Mouse (Mus musculus) heart, embryonic 10.5 days (tissue): ENCODE measurements at regions not wholly inside any gene's neighbourhood (a gene's known extent, or its start where the extent isn't known, plus 50 kb on each side); places are given as distances from the start of the nearest gene placed in this dataset.

ENCODE experiments used
- DNase-seq: peaks from one replicate; pipeline ENCODE4 v3.0.0-alpha.2; 2017; ENCODE audit warnings: low spot score
- H3K27ac ChIP-seq: fragments of 300-500 bp; sonication (generic); 2 replicates; pipeline ENCODE4 v1.5.1; 2016; ENCODE audit warnings: mild to moderate bottlenecking
- H3K27me3 ChIP-seq: fragments of 300-500 bp; sonication (generic); 2 replicates; pipeline ENCODE4 v1.6.1; 2016; ENCODE audit warnings: mild to moderate bottlenecking; ENCODE audit not compliant: poor library complexity, insufficient read depth, severe bottlenecking
- H3K36me3 ChIP-seq: fragments of 300-500 bp; sonication (generic); 2 replicates; pipeline ENCODE4 v1.6.1; 2016; ENCODE audit warnings: mild to moderate bottlenecking, moderate library complexity
- H3K4me1 ChIP-seq: fragments of 300-500 bp; sonication (generic); 2 replicates; pipeline ENCODE4 v1.6.1; 2016; ENCODE audit warnings: mild to moderate bottlenecking
- H3K4me3 ChIP-seq: fragments of 300-500 bp; sonication (generic); 2 replicates; pipeline ENCODE4 v1.5.1; 2016; ENCODE audit warnings: mild to moderate bottlenecking, moderate library complexity
- H3K9me3 ChIP-seq: fragments of 300-500 bp; sonication (generic); 2 replicates; pipeline ENCODE4 v1.6.1; 2016; ENCODE audit warnings: mild to moderate bottlenecking, moderate library complexity
- WGBS: fragments of 180-500 bp; shearing (Covaris S2); methylation state at CpG from one replicate; pipeline ENCODE4 v1.1.7; 2016; 5-methylcytosine and 5-hydroxymethylcytosine counted together

GRCm38 (mm10) chr11:112912875-112913274 is 130.9 kb downstream of the Sox9 start:
- no peak for DNase-seq
- Histone ChIP-seq H3K36me3 (no peaks in the 10 kb centered on the region), H3K4me1 (no peaks in the 10 kb centered on the region), H3K27me3 (peaks cover 44% of the 10 kb centered on the region; the same call in 1 of the 2 replicates), H3K4me3 (no peak overlapping the region), H3K9me3 (no peaks in the 10 kb centered on the region), H3K27ac (no peak overlapping the region)
- 41% methylated on average over 3 of the region's 3 CpGs for WGBS

- H3K4me3 ChIP-seq = no peak overlapping the region
- 79% methylated on average over 1 of the region's 1 CpGs for WGBS
- no peaks in the 10 kb centered on the region for H3K9me3 ChIP-seq
- no peaks in the 10 kb centered on the region for H3K36me3 ChIP-seq
- no peak overlapping the region for H3K27ac ChIP-seq
- DNase-seq = no peak
- H3K27me3 ChIP-seq = peaks cover 57% of the 10 kb centered on the region; the same call in 1 of the 2 replicates
- H3K4me1 ChIP-seq = no peaks in the 10 kb centered on the region
Measured at GRCm38 (mm10) chr11:112916923-112917322, 134.9 kb downstream of the Sox9 start.

GRCm38 (mm10) chr11:112920131-112920530 is 138.1 kb downstream of the Sox9 start:
- no peak overlapping the region for H3K4me3 ChIP-seq
- H3K36me3 ChIP-seq = no peaks in the 10 kb centered on the region
- no peak overlapping the region for H3K27ac ChIP-seq
- WGBS = 81% methylated on average over 4 of the region's 4 CpGs
- no peaks in the 10 kb centered on the region for H3K4me1 ChIP-seq
- peaks cover 73% of the 10 kb centered on the region for H3K27me3 ChIP-seq
- no peak for DNase-seq
- no peaks in the 10 kb centered on the region for H3K9me3 ChIP-seq

- H3K4me3 ChIP-seq = no peak overlapping the region
- WGBS = 59% methylated on average over 1 of the region's 1 CpGs
- no peaks in the 10 kb centered on the region for H3K36me3 ChIP-seq
- H3K27me3 ChIP-seq = peaks cover 92% of the 10 kb centered on the region
- no peaks in the 10 kb centered on the region for H3K9me3 ChIP-seq
- no peaks in the 10 kb centered on the region for H3K4me1 ChIP-seq
- no peak for DNase-seq
- H3K27ac ChIP-seq = no peak overlapping the region
Measured at GRCm38 (mm10) chr11:112924577-112924976, 142.6 kb downstream of the Sox9 start.

- Histone ChIP-seq H3K9me3 (no peaks in the 10 kb centered on the region), H3K4me3 (no peak overlapping the region), H3K36me3 (no peaks in the 10 kb centered on the region), H3K27me3 (peaks cover 91% of the 10 kb centered on the region), H3K4me1 (no peaks in the 10 kb centered on the region; the same call in 1 of the 2 replicates), H3K27ac (no peak overlapping the region)
- WGBS = 60% methylated on average over 6 of the region's 6 CpGs
- DNase-seq = no peak
Measured at GRCm38 (mm10) chr11:112925140-112925539, 143.1 kb downstream of the Sox9 start.

- H3K9me3 ChIP-seq = no peaks in the 10 kb centered on the region
- no peak for DNase-seq
- H3K36me3 ChIP-seq = no peaks in the 10 kb centered on the region
- no peak overlapping the region for H3K27ac ChIP-seq
- no peak overlapping the region for H3K4me3 ChIP-seq
- H3K27me3 ChIP-seq = peaks cover 86% of the 10 kb centered on the region
- peaks cover 3% of the 10 kb centered on the region; the same call in 1 of the 2 replicates for H3K4me1 ChIP-seq
- WGBS = 81% methylated on average over 19 of the region's 19 CpGs
Measured at GRCm38 (mm10) chr11:112926330-112927025, 144.5 kb downstream of the Sox9 start.

GRCm38 (mm10) chr11:112930186-112930808 is 148.3 kb downstream of the Sox9 start:
- WGBS = 36% methylated on average over 10 of the region's 10 CpGs
- peak; percentile 79 for DNase-seq
- Histone ChIP-seq H3K9me3 (no peaks in the 10 kb centered on the region), H3K4me1 (peaks cover 3% of the 10 kb centered on the region; the same call in 1 of the 2 replicates), H3K27me3 (peaks cover 79% of the 10 kb centered on the region), H3K27ac (no peak overlapping the region), H3K4me3 (no peak overlapping the region), H3K36me3 (no peaks in the 10 kb centered on the region)

- Histone ChIP-seq H3K9me3 (no peaks in the 10 kb centered on the region), H3K36me3 (no peaks in the 10 kb centered on the region), H3K4me3 (no peak overlapping the region), H3K27ac (no peak overlapping the region), H3K27me3 (peaks cover 60% of the 10 kb centered on the region), H3K4me1 (no peaks in the 10 kb centered on the region)
- DNase-seq = no peak
- WGBS = 87% methylated on average over 10 of the region's 10 CpGs
Measured at GRCm38 (mm10) chr11:112938035-112938434, 156.0 kb downstream of the Sox9 start.

GRCm38 (mm10) chr11:112951421-112951820 is 169.4 kb downstream of the Sox9 start:
- Histone ChIP-seq H3K9me3 (no peaks in the 10 kb centered on the region), H3K27me3 (peaks cover 22% of the 10 kb centered on the region), H3K4me1 (no peaks in the 10 kb centered on the region), H3K4me3 (no peak overlapping the region), H3K27ac (no peak overlapping the region), H3K36me3 (no peaks in the 10 kb centered on the region)
- 67% methylated on average over 4 of the region's 4 CpGs for WGBS
- no peak for DNase-seq

- 78% methylated on average over 10 of the region's 10 CpGs for WGBS
Measured at GRCm38 (mm10) chr11:112952356-112952755, 170.3 kb downstream of the Sox9 start.

GRCm38 (mm10) chr11:112953491-112953890 is 171.5 kb downstream of the Sox9 start:
- H3K36me3 ChIP-seq = no peaks in the 10 kb centered on the region
- 68% methylated on average over 4 of the region's 4 CpGs for WGBS
- H3K27me3 ChIP-seq = peaks cover 32% of the 10 kb centered on the region
- no peak overlapping the region for H3K27ac ChIP-seq
- no peak overlapping the region for H3K4me3 ChIP-seq
- H3K4me1 ChIP-seq = no peaks in the 10 kb centered on the region
- no peak for DNase-seq
- H3K9me3 ChIP-seq = no peaks in the 10 kb centered on the region

More at GRCm38 (mm10) chr11:112952356-112952755, 170.3 kb downstream of the Sox9 start:
- no peak for DNase-seq
- Histone ChIP-seq H3K36me3 (no peaks in the 10 kb centered on the region), H3K4me1 (no peaks in the 10 kb centered on the region), H3K4me3 (no peak overlapping the region), H3K27me3 (peaks cover 24% of the 10 kb centered on the region), H3K27ac (no peak overlapping the region), H3K9me3 (no peaks in the 10 kb centered on the region)

GRCm38 (mm10) chr11:112956748-112957440 is 174.9 kb downstream of the Sox9 start:
- Histone ChIP-seq H3K4me1 (0 out of 2 replicates have a peak, but pooled peaks cover 4% of the 10 kb centered on the region), H3K9me3 (no peaks in the 10 kb centered on the region), H3K4me3 (no peak overlapping the region), H3K27me3 (peaks cover 53% of the 10 kb centered on the region), H3K36me3 (no peaks in the 10 kb centered on the region), H3K27ac (no peak overlapping the region)
- no peak for DNase-seq
- WGBS = 72% methylated on average over 5 of the region's 5 CpGs

- no peaks in the 10 kb centered on the region for H3K36me3 ChIP-seq
- H3K9me3 ChIP-seq = no peaks in the 10 kb centered on the region
- no peak overlapping the region for H3K4me3 ChIP-seq
- H3K4me1 ChIP-seq = 0 out of 2 replicates have a peak, but pooled peaks cover 4% of the 10 kb centered on the region
- WGBS = 7% methylated on average over 5 of the region's 5 CpGs
- DNase-seq = no peak
- peaks cover 59% of the 10 kb centered on the region for H3K27me3 ChIP-seq
- H3K27ac ChIP-seq = no peak overlapping the region
Measured at GRCm38 (mm10) chr11:112959609-112960008, 177.6 kb downstream of the Sox9 start.
